Mouse (Mus musculus) adrenal gland, adult 8-10 months (tissue): ENCODE results near the gene Pkmyt1. TPM values are rescaled to one million over a fixed set of nuclear protein-coding genes. Genes with fewer than 3 reads are reported as not detected.
"Not testable (repeated sequence)": the region's sequence is repeated elsewhere in the genome, so short reads cannot be mapped to it uniquely, and the experiment has no call there.

Experiments used
- DNase-seq: peaks from one replicate; pipeline ENCODE4 v3.0.0; 2022
- total RNA-seq, 4 experiments: library from RNA; stranded (reverse); gene quantifications; 2 replicates each; pipeline ENCODE4 v1.2.4; 2022

Pkmyt1 gene
- total RNA-seq, 4 experiments from 2014 or later = 1.7 to 6.2 (median 3.6) TPM

DNA sequence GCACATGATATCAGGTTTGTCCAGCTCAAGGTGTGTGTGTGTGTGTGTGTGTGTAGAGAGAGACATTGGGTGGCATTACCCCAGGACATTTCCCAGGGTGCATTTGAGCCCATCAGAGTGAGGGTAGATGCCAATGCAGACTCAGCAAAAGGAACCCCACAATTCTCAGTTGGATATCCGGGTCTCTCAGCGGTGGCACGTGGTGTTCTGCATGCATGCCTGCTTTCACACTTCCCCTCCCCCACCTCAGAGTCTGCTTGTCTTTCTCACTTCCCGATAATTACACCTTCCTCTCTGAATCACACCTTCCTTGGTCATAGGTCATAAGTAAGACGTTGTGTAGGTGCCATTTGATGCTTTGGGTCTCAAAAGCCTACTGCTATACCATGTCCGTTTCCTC, 21.9 kb downstream of the Pkmyt1 start:
- DNase-seq = no peak

DNA sequence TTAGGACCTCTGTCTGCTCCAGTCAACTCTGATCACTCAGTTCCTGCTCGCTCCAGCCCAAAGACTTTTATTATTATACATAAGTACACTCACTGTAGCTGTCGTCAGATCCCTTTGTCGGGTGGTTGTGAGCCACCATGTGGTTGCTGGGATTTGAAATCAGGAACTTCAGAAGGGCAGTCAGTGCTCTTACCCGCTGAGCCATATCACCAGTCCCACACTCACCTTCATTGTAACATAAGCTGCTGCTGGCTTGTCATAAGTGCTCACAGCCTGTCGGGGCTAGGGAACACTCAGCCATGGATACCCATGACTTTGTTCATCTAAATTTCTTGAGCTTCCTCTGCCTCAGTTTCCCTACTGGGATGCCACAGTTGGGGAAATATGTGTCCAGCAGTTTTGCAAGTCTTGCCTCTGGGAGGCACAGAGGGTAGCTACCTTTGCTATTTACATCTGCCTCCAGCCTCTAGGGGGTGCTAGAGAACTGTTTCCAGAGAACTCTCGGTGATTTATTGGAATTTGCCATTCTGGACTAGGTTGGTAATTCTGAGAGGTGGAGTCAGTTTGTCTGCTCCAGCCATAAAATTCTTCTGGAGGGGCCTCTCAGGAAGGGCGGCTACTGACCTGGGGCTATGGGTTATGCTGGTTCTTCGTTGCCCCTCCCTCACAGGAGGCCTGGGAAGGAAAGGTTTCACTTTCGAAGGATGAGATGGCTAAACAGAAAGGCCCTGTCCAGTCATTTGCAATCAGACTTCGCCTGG, 22.7 kb downstream of the Pkmyt1 start:
- peak; percentile 69 for DNase-seq

DNA sequence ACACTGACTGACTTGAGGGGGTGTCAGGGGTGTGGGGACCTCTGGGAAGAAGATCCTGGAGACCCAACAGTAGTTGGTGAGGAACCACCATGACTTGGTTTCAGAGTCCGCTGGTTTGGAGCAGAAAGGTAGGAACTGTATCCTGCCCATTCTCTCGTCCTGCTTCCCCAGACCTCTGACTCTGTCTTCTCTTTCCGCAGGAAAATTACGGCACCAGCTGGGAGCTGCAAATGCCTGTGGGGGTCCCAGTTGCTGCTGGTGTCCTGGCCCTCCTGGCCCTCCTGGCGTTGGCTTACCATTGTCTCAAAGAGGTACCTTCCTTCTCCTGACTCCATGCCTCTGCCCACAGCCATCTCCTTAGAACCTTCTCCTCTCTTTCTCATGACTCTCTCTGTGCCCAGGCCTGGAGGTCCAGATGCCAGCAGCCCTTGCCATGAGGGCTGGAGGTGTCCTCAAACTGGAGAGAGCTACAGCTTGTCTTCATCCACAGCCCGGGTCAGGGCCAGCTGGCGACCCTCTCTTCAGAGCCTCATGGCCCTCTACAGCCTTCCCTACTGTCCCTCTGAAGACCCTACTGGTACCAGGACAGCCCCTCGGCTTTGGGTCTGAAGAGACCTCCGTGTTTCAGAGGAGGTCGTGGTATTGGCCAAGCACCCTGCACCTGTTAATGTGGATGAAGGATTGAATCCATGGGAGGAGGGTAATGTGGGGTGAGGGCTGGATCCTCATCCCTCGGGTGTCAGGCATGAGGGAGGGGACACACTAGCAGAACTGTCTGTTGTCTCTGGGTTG, 23.5 kb downstream of the Pkmyt1 start:
- no peak for DNase-seq

DNA sequence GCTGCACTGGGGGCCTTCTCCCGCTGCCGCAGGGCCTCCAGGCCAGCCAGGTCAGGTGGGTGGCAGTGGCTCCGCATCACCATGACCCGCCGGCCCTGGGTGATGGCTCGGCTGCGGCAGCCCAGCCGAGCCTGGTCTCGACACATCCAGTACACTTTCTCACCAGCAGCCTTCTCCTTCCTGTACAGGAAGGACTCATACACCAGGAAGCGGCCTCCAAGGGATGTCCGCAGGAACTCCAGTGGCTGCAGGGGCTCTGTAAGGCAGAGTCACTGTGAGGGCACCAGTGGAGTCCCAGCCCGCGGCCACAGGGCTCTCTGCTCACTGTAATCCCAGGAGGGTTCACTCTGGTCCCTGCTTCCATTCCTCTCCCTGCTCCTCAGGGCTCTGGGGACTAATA, 29.6 kb downstream of the Pkmyt1 start:
- no peak for DNase-seq

DNA sequence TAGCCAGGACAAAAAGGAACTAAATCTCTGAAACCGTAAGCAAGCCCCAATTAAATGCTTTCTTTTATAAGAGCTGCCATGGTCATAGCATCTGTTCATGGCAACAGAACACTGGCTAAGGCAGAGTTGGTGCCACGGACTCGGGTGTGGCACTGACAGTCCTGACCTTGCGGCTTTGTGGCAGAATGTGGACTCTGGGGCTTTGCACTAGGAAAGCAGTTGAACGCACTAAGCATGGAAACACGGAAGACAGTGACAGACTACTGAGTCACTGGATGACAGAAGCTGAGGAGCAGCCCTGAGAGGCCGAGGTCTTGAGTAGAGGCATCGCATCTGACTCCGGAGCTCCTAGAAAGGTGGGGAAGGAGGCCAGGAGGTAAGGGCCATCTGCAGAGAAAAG, 31.4 kb downstream of the Pkmyt1 start:
- DNase-seq = no peak

DNA sequence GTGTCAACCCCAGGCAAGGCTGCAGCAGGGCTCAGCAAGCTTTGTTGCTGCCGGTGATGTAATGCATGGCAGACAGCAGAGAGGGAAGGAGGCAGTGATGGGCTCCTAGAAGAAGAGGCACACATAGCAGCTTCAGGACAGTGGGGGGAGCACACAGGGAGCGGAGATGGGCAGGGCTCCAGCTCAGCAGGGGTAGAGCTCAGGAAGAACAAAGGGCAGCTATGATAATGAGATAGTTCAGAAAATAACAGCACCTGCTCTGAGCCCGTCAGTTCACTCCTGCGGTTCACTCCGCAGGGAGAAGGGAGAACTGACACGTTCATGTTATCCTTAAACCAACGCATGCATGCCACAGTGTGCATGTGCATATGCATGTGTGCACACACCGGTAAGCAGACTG, 32.7 kb downstream of the Pkmyt1 start:
- DNase-seq = no peak

DNA sequence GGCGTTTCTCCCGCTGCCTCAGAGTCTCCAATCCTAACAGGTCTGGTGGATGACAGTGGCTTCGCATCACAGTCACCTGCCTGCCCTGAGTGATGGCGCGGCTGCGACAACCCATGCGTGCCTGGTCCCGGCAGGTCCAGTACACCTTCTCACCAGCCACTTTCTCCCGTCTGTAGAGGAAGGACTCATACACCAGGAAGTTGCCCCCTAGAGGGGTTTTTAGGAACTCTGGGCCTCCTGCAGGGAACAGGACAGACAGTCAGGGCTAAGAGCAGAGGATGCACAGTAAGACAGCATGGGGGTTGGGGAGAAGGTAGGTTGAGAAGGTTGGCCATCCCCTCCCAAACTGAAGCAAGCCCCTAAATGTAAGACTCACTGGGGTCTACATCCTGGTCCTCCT, 34.1 kb downstream of the Pkmyt1 start:
- no peak for DNase-seq

DNA sequence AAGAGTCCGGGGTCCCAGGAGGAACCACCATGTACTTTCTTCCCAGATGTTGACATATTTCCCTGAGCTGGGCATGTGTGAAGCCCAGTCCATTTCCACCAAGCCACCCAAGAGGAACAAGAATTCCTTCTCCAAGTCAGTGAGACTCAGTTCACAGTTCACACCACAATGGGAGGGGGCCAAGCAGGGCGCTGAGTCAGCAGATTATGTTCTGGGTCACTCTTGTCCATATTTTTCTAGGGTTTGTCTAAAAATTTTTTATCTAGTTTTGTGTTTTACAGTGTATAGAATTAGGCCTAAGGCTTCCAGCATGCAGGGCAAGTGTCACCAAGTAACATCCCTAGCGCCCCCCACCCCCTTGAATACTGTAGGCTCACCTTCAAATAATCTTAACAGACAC, 35.0 kb downstream of the Pkmyt1 start:
- no peak for DNase-seq

DNA sequence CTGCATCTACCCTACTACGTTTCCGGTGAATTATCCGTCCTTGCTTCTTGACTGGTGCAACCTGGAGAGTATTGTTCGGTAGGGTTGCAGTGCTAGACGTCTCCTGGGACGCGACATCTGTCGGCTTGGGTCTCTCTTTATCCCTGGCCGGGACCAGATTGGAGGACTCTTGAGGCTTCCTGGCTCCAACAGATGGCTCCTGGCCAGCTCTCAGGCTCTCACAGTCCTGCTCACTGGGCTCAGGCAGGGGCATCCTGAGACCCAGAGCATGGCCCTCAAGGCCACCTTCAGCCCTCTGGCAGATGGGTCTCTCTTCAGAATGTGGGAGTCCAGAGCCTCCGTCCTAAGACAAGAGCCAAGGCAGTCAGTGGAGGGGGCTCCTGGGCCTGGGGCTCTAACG, 36.8 kb downstream of the Pkmyt1 start:
- DNase-seq = no peak

DNA sequence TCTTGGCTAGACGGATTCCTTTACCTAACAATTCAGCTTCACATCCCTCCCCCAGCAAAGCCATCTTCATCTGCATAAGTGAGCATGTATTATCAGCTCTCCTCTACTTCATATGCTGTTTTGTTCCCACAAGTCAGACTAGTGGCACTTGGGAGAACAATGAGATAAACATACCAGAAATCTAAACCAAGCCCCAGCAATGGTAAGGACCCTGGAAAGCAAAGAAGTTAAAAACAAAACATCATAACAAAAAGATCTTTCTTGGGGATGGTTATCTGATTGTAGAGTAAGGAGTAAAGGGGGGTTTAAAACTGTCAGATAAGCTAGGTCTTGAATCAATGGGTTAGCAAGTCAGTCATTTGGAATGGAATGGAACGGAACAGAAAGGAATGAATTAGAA, 44.4 kb downstream of the Pkmyt1 start:
- no peak for DNase-seq

DNA sequence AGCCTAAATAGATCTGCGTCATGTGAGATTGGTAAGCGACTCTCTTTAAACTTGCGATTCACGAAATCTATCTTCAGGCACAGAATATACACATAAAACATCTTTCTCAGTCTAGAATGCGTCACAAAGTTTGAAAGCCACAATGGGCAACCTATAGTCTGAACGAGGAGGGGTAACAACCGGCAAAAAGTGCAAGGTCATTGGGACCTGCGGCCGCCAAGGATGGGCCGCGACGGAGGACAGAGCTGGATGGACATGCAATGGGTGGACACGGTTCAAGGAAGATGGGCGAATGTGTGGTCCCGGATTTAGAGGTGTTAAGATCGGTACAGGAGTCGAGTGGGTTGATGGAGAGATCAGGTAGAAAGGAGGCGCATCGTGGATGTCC, 44.8 kb downstream of the Pkmyt1 start:
- DNase-seq = peak; percentile 32

DNA sequence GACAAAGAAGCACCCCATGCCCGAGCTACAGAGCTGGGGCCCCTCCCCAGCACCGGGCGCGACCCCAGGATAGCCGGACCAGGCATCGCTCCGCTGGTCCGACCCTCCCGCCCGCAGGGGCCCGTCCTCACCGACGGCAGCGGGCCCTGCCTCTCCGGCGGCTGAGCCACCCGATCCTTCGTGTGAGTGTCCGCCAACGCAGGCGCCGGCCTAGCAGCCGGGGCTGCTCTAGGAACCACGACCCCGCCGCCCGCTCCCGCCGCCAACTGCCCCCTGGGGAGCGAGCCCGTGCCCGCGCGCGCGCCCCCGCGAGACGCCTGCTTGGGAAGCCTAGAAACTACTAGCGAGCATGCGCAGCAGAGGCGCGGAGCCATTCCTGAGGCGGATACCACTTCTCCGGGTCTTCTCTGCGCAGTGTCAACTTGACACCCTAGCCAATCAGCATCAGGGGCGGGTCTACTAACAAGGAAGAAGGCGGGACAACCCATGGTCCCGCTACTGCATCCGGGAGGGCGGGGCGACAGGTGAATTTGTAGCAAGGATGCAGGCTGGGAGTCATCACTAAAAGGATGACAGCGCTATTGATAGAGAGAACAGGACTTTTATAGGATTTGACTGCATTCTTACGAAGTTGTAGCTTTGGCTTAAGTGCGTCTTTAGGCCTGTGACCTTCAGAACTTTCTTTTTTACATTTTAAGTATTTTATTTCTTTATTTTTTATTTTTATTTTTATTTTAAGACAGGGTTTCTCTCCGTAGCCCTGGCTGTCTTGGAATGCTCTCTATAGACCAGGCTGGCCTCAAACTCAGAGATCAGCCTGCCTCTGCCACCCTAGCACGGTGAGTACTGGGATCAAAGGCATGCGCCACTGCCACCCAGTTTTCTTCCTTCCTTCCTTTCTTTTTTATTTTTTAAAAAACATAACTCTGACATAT, 45.4 kb downstream of the Pkmyt1 start, which contains the start of gene Flywch1:
TSS of gene Flywch1 (minus strand) at position 319 of the 935 bp plus-strand sequence.
- DNase-seq = peak; percentile 99

DNA sequence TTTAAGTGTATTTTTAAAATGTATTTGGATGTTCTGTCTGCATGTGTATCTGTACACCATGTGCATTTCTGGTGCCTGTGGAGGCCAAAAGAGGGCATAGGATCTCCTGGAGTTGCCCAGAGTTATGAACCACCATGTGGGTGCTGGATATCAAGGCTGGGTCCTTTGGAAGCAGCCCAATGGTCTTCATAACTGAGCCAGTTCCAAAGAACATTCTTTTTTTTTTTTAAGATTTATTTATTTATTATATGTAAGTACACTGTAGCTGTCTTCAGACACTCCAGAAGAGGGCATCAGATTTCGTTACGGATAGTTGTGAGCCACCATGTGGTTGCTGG, 46.1 kb downstream of the Pkmyt1 start:
- DNase-seq = not testable (repeated sequence)

DNA sequence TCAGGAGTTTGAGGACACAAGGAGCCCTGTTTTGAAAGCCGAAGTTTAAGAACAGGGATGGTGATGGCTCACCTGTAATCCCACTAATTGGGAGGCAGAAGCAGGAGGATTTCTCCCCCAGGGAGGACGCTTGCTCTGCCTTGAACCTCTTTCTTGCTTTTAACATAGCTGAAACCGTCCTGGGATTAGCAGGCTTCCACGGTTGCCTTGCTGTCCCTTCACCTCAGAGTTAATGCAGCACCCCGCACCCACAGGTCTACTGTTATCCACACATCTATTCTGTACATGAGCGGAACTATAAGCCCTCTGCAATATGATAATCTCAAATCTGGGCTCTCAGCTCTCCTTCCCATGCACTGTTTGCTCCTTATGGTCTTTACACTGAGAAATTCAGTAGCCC, 47.5 kb downstream of the Pkmyt1 start:
- no peak for DNase-seq

DNA sequence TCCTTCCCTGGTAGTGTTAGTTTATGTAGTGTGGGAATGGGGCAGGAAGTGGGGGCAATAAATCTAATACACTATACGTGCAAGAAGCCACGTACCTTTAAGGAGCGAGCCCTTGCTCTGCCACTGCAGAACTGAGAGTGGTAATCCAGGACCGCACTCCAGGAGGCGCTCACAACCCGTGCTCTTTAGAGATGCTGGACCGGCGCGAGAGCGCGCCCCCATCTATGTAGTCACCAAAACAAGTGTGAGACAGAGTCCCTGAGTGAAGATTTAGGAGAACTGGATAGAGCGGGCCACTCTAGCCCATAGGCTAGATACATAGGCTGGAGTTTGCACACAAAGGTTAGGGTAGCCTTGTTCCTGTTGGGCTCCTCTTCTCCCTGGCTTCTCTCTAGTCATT, 48.0 kb downstream of the Pkmyt1 start:
- DNase-seq = peak; percentile 80

DNA sequence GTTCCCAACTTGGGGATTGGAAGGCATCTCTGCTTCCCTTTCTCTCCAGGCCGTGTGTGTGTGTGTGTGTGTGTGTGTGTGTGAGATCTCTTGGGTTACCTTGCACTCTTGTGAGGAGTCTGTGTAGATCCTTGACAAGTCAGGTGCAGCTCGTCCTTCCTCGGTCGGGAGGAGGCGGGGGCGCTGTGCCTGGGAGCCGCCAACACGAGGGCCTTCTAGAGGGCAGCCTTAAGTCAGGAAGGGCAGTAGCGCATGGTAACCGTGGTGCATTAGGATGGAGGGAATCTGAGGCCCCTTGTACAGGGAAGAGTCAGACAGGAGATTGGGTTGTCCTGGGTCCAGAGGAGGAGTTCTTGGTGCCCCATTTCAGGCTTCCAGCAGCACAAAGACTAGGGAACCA, 50.1 kb downstream of the Pkmyt1 start:
- DNase-seq = no peak

DNA sequence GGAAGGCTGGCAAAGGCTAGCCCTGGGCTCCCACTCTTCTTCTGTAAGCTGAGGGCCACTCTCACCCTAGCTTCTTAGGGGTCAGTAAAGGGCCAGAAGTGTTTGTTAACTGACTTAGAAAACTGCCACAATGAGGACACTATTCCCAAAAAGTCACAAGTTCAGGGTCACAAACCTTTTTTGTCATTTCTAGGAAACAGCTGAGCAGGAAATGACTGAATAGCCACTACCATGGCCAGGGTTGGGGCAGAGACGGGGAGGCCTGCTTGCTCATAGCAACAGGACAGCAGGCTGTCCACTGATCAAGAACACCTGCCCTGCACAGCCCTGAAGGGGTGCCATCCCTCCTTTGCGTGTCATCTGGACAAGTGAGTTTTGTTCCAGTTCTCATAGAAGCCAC, 51.0 kb downstream of the Pkmyt1 start:
- DNase-seq = no peak

DNA sequence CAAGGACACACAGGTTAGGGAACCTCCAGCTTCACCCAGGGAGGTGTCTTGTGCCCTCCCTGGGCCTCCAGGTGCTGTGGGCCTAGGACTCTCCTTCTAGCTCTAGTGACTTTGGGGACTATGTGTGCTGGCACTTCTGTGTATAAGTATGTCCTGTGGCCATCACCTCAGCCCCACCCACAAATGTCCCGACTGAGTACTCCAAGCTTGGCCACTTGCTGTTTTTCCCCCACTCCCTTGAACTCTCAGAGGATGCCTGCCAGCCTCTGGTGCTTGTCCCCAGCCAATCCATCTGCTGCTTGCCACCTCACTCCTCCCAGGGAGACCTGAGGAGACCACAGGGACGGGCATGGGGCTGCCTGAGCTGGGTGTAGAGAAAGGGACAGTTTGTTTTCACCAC, 52.3 kb downstream of the Pkmyt1 start:
- no peak for DNase-seq

DNA sequence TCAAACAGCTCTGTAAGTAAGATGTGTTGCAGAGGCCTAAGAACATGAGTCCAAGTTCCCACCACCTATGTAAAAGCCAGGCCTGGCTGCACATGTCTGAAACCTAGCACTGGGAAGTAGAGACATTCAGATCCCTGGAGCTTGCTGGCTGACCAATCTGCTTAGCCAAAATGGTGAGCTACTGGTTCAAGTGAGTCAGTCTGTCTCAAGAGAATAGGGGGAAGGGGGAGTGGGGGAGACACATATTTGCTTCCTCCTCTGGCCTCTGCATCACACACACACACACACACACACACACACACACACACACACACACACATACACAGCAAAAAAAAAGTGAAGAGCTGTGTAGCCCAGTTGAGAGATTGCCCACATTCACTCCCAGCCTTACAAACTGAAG, 57.2 kb downstream of the Pkmyt1 start:
- no peak for DNase-seq

DNA sequence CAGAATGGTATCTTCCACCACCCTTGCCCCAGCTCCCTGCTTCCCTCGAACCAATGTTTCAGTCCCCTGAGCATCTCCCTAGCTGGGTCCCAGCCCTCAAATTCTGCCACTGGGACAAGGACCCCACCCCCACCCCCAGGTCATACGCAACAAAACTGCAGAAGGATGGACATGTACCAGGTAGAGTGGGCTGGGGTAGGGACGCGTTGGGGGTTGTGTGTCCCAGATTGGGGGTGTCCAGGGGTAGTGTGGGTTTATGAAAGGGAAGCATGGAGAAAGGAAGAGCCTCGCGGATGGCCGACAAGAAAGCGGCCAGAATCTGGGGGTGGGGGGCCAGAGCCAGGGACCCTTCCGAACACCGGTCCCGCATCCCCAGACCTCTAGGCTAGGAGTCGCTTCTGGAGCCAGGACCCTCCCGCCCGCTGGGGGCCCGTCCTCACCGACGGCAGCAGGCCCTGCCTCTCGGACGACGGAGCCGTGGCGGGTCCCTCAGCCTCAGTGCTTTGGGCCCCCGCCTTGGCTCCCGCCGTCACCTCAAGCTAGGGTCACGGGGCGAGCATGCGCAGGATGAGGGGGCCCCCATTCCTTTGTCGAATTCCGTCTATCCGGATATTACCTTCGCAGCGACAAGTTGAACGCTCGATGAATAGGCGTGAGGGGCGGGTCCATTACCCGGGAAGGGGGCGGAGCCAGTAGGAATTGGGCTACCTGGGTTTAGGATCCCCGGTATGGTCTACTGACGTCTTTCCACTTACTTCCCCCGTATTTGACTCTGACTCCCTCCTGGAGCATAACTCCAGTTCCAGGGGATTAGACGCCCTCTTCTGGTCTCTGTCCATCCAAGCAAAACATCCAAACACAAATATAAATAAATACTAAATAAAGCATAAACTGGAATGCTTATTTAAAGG, 59.7 kb downstream of the Pkmyt1 start, which contains the start of gene Flywch2:
TSS of gene Flywch2 (minus strand) at position 521 of the 911 bp plus-strand sequence.
- peak; percentile 77 for DNase-seq
